Mouse (Mus musculus): ENCODE results near the gene Cldn10. TPM values are rescaled to one million over a fixed set of nuclear protein-coding genes. Genes with fewer than 3 reads are reported as not detected.

The Cldn10 gene
- polyA plus RNA-seq, 1 experiment: 232 TPM

GRCm38 (mm10) chr14:118856563-118856962 is 68.9 kb downstream of the Cldn10 start:
- Histone ChIP-seq H3K4me3 (ENCODE audit: insufficient read depth, low read depth, low read length) (peak overlapping the region; percentile 37), H3K36me3 (ENCODE audit: control insufficient read depth, insufficient read depth, low read length) (no peaks in the 10 kb centered on the region), H3K4me1 (ENCODE audit: control insufficient read depth, insufficient read depth, low read length) (peaks cover 14% of the 10 kb centered on the region; the same call in 1 of the 2 replicates), H3K27ac (ENCODE audit: insufficient read depth, low read depth, low read length) (peak overlapping the region; percentile 31; the same call in 1 of the 2 replicates), H3K27me3 (replicated peaks; ENCODE audit: control insufficient read depth, insufficient read depth, low read length) (no peaks in the 10 kb centered on the region)
- no peak for TF ChIP-seq CTCF (conservative IDR thresholded peaks at IDR 0.05; ENCODE audit: insufficient read depth, insufficient read length, low read depth, low read length)
- TF ChIP-seq POLR2A (IDR thresholded peaks at IDR 0.05; ENCODE audit: low read depth, low read length): no peak
- 68% methylated on average over 6 of the region's 6 CpGs for WGBS
- DNase-seq: no peak

GRCm38 (mm10) chr14:118858318-118858717 is 70.6 kb downstream of the Cldn10 start:
- H3K4me3 ChIP-seq (ENCODE audit: insufficient read depth, low read depth, low read length): no peak overlapping the region
- 37% methylated on average over 6 of the region's 6 CpGs for WGBS

GRCm38 (mm10) chr14:118862253-118862652 is 74.5 kb downstream of the Cldn10 start:
- Histone ChIP-seq H3K4me1 (ENCODE audit: control insufficient read depth, insufficient read depth, low read length) (peaks cover 14% of the 10 kb centered on the region; the same call in 1 of the 2 replicates), H3K27me3 (replicated peaks; ENCODE audit: control insufficient read depth, insufficient read depth, low read length) (no peaks in the 10 kb centered on the region), H3K36me3 (ENCODE audit: control insufficient read depth, insufficient read depth, low read length) (no peaks in the 10 kb centered on the region; the same call in 1 of the 2 replicates), H3K4me3 (ENCODE audit: insufficient read depth, low read depth, low read length) (no peak overlapping the region), H3K27ac (ENCODE audit: insufficient read depth, low read depth, low read length) (no peak overlapping the region)
- TF ChIP-seq CTCF (conservative IDR thresholded peaks at IDR 0.05; ENCODE audit: insufficient read depth, insufficient read length, low read depth, low read length) (no peak), POLR2A (IDR thresholded peaks at IDR 0.05; ENCODE audit: low read depth, low read length) (no peak)
- no peak for DNase-seq
- 58% methylated on average over 7 of the region's 7 CpGs for WGBS

More at GRCm38 (mm10) chr14:118858318-118858717, 70.6 kb downstream of the Cldn10 start:
- Histone ChIP-seq H3K36me3 (ENCODE audit: control insufficient read depth, insufficient read depth, low read length) (no peaks in the 10 kb centered on the region; the same call in 1 of the 2 replicates), H3K4me1 (ENCODE audit: control insufficient read depth, insufficient read depth, low read length) (peaks cover 17% of the 10 kb centered on the region; the same call in 1 of the 2 replicates), H3K27ac (ENCODE audit: insufficient read depth, low read depth, low read length) (peak overlapping the region; percentile 66), H3K27me3 (replicated peaks; ENCODE audit: control insufficient read depth, insufficient read depth, low read length) (no peaks in the 10 kb centered on the region)
- no peak for DNase-seq
- no peak for TF ChIP-seq POLR2A (IDR thresholded peaks at IDR 0.05; ENCODE audit: low read depth, low read length)
- no peak for TF ChIP-seq CTCF (conservative IDR thresholded peaks at IDR 0.05; ENCODE audit: insufficient read depth, insufficient read length, low read depth, low read length)

- DNase-seq: no peak
- H3K36me3 ChIP-seq (ENCODE audit: control insufficient read depth, insufficient read depth, low read length): no peaks in the 10 kb centered on the region; the same call in 1 of the 2 replicates
- peaks cover 14% of the 10 kb centered on the region; the same call in 1 of the 2 replicates for H3K4me1 ChIP-seq (ENCODE audit: control insufficient read depth, insufficient read depth, low read length)
- 38% methylated on average over 4 of the region's 4 CpGs for WGBS
- TF ChIP-seq CTCF (conservative IDR thresholded peaks at IDR 0.05; ENCODE audit: insufficient read depth, insufficient read length, low read depth, low read length): no peak
- TF ChIP-seq POLR2A (IDR thresholded peaks at IDR 0.05; ENCODE audit: low read depth, low read length): no peak
- H3K27me3 ChIP-seq (replicated peaks; ENCODE audit: control insufficient read depth, insufficient read depth, low read length): no peaks in the 10 kb centered on the region
- no peak overlapping the region for H3K27ac ChIP-seq (ENCODE audit: insufficient read depth, low read depth, low read length)
- H3K4me3 ChIP-seq (ENCODE audit: insufficient read depth, low read depth, low read length): no peak overlapping the region
Observed at GRCm38 (mm10) chr14:118864905-118865304, 77.2 kb downstream of the Cldn10 start.

GRCm38 (mm10) chr14:118866014-118866811 is 78.5 kb downstream of the Cldn10 start:
- H3K27ac ChIP-seq (ENCODE audit: insufficient read depth, low read depth, low read length): 0 out of 2 replicates have a peak overlapping the region, but pooled peaks have one; percentile 16
- H3K27me3 ChIP-seq (replicated peaks; ENCODE audit: control insufficient read depth, insufficient read depth, low read length): no peaks in the 10 kb centered on the region
- TF ChIP-seq POLR2A (IDR thresholded peaks at IDR 0.05; ENCODE audit: low read depth, low read length): no peak
- TF ChIP-seq CTCF (conservative IDR thresholded peaks at IDR 0.05; ENCODE audit: insufficient read depth, insufficient read length, low read depth, low read length): no peak
- peaks cover 9% of the 10 kb centered on the region; the same call in 1 of the 2 replicates for H3K4me1 ChIP-seq (ENCODE audit: control insufficient read depth, insufficient read depth, low read length)
- H3K4me3 ChIP-seq (ENCODE audit: insufficient read depth, low read depth, low read length): no peak overlapping the region
- DNase-seq: no peak
- 66% methylated on average over 10 of the region's 10 CpGs for WGBS
- no peaks in the 10 kb centered on the region; the same call in 1 of the 2 replicates for H3K36me3 ChIP-seq (ENCODE audit: control insufficient read depth, insufficient read depth, low read length)

GRCm38 (mm10) chr14:118867366-118867765 is 79.7 kb downstream of the Cldn10 start:
- Histone ChIP-seq H3K4me1 (ENCODE audit: control insufficient read depth, insufficient read depth, low read length) (peaks cover 3% of the 10 kb centered on the region; the same call in 1 of the 2 replicates), H3K36me3 (ENCODE audit: control insufficient read depth, insufficient read depth, low read length) (no peaks in the 10 kb centered on the region; the same call in 1 of the 2 replicates), H3K27me3 (replicated peaks; ENCODE audit: control insufficient read depth, insufficient read depth, low read length) (no peaks in the 10 kb centered on the region), H3K27ac (ENCODE audit: insufficient read depth, low read depth, low read length) (peak overlapping the region; percentile 17; the same call in 1 of the 2 replicates), H3K4me3 (ENCODE audit: insufficient read depth, low read depth, low read length) (no peak overlapping the region)
- TF ChIP-seq POLR2A (IDR thresholded peaks at IDR 0.05; ENCODE audit: low read depth, low read length): no peak
- TF ChIP-seq CTCF (conservative IDR thresholded peaks at IDR 0.05; ENCODE audit: insufficient read depth, insufficient read length, low read depth, low read length): no peak
- WGBS: 61% methylated on average over 6 of the region's 6 CpGs
- DNase-seq: no peak
